ENCODE assay signal across 36 mouse cellular contexts in genomic region chr4:141331446-141331845, GRCm38 (mm10). TPM values are rescaled to one million over a fixed set of nuclear protein-coding genes. Genes with fewer than 3 reads are reported as not detected.
"Had no signal": no experiment of that assay in that cellular context is flagged by ENCODE, and none has a peak within 500 bp of the region (broad histone marks: within the 10 kb centered on the region; RNA-seq: fewer than 3 reads in every experiment).

No protein-coding gene starts in this region.

- H3K4me3 ChIP-seq: heart, embryonic 10.5 days; heart, embryonic 12.5 days; heart, embryonic 13.5 days; heart, embryonic 15.5 days; hindbrain, embryonic 10.5 days; hindbrain, embryonic 12.5 days; hindbrain, embryonic 13.5 days; hindbrain, embryonic 15.5 days; intestine, embryonic 15.5 days; kidney, embryonic 15.5 days; layer of hippocampus, adult 2 months had no signal

- H3K27me3 ChIP-seq: heart, embryonic 12.5 days; heart, embryonic 13.5 days; heart, embryonic 15.5 days; hindbrain, embryonic 12.5 days; hindbrain, embryonic 15.5 days; intestine, embryonic 15.5 days; kidney, embryonic 15.5 days had no signal

- H3K9ac ChIP-seq: heart, embryonic 12.5 days; heart, embryonic 13.5 days; heart, embryonic 15.5 days; hindbrain, embryonic 12.5 days; hindbrain, embryonic 13.5 days; hindbrain, embryonic 14.5 days; hindbrain, embryonic 15.5 days; intestine, embryonic 15.5 days; kidney, embryonic 15.5 days had no signal

- H3K4me2 ChIP-seq: heart, embryonic 11.5 days; heart, embryonic 12.5 days; heart, embryonic 13.5 days; heart, embryonic 15.5 days; hindbrain, embryonic 12.5 days; hindbrain, embryonic 13.5 days; hindbrain, embryonic 14.5 days; hindbrain, embryonic 15.5 days; intestine, embryonic 15.5 days; kidney, embryonic 15.5 days had no signal

- H3K36me3 ChIP-seq: heart, embryonic 15.5 days; hindbrain, embryonic 12.5 days; hindbrain, embryonic 13.5 days; hindbrain, embryonic 15.5 days; intestine, embryonic 15.5 days had no signal

- DNase-seq: heart, postnatal 10 days; heart, postnatal 14 days; heart, postnatal 36 days; heart, postnatal 4 days; kidney, adult 11 months; kidney, adult 18-20 months; kidney, adult 2 months; kidney, adult 8-10 months; kidney, adult 9 months; kidney, postnatal 10 days; kidney, postnatal 14 days; kidney, postnatal 25 days; kidney, postnatal 36 days; kidney, postnatal 4 days; layer of hippocampus, adult 9-11 months; layer of hippocampus, postnatal 36 days had no signal

- H3K27ac ChIP-seq: heart, embryonic 10.5 days; heart, embryonic 13.5 days; heart, embryonic 15.5 days; hindbrain, embryonic 10.5 days; hindbrain, embryonic 12.5 days; hindbrain, embryonic 13.5 days; hindbrain, embryonic 14.5 days; hindbrain, embryonic 15.5 days; hindbrain, postnatal 0 days; intestine, embryonic 15.5 days; kidney, embryonic 15.5 days; kidney, postnatal 0 days; layer of hippocampus, adult 2 months had no signal

- ATAC-seq: hindbrain, embryonic 16.5 days; hindbrain, postnatal 0 days; inflammation-experienced regulatory T-cells, adult 6 months; intestine, embryonic 15.5 days; intestine, embryonic 16.5 days; intestine, postnatal 0 days had no signal

- H3K9me3 ChIP-seq: heart, embryonic 10.5 days; heart, embryonic 12.5 days; heart, embryonic 13.5 days; heart, embryonic 15.5 days; hindbrain, embryonic 10.5 days; hindbrain, embryonic 12.5 days; hindbrain, embryonic 13.5 days; hindbrain, embryonic 15.5 days; intestine, embryonic 15.5 days; kidney, embryonic 15.5 days had no signal

RNA-seq across cellular contexts. Expression of gene Epha2, which starts 30.4 kb away (rescaled TPM):
- total RNA-seq: hematopoietic stem cell, adult 5-6 weeks had no signal
- polyA plus RNA-seq: inflammation-experienced regulatory T-cells, adult 6 months had no signal

RNA-seq across cellular contexts. Expression of gene Fam131c, which starts 36.6 kb away (rescaled TPM):
- total RNA-seq: hematopoietic stem cell, adult 5-6 weeks had no signal
- polyA plus RNA-seq: inflammation-experienced regulatory T-cells, adult 6 months had no signal
